Comparison of ENCODE assay signal across 22 mouse cellular contexts in genomic region chr7:145314785-145315411, GRCm38 (mm10). TPM values are rescaled to one million over a fixed set of nuclear protein-coding genes. Genes with fewer than 3 reads are reported as not detected.
DNase-seq lines count a peak whose midpoint lies in the region; TF ChIP-seq lines count a peak whose summit lies in the region.
"Had no signal": no experiment of that assay in that cellular context is flagged by ENCODE, and none has a peak within 500 bp of the region (broad histone marks: within the 10 kb centered on the region; RNA-seq: fewer than 3 reads in every experiment).

TSS of gene Mrgprd (plus strand) at chr7:145314835.

- peaks cover 31% of the 10 kb centered on the region for H3K4me1 ChIP-seq in cerebellum, adult 2 months (ENCODE audit: control insufficient read depth, insufficient read depth, low read length)
- H3K4me1 ChIP-seq: embryonic facial prominence, embryonic 10.5 days; embryonic facial prominence, embryonic 12.5 days; forebrain, embryonic 13.5 days; forebrain, embryonic 15.5 days had no signal

- TF ChIP-seq CTCF in cerebellum, adult 2 months (IDR thresholded peaks at IDR 0.05; ENCODE audit: borderline replicate concordance, insufficient read depth, low read depth, low read length) = no peak

- no peak for TF ChIP-seq POLR2A in cerebellum, adult 2 months (IDR thresholded peaks at IDR 0.05; ENCODE audit: borderline replicate concordance, insufficient read depth, low read length)

- H3K27ac ChIP-seq in cerebellum, adult 2 months (ENCODE audit: insufficient read depth, low read length) = peak within 1 kb of the TSS; percentile 41
- H3K27ac ChIP-seq: embryonic facial prominence, embryonic 10.5 days; embryonic facial prominence, embryonic 12.5 days; forebrain, embryonic 13.5 days; forebrain, embryonic 15.5 days had no signal

- DNase-seq in cerebellum, adult 2 months = peak in 1 of 2 experiments; percentile 61
- DNase-seq in cerebellum, postnatal 36 days = no peak
- peak; percentile 37 to 48 for DNase-seq in cerebellum, postnatal 10 days
- no peak for DNase-seq in cerebellum, adult 8-10 months
- DNase-seq in heart, adult 11 months = peak; percentile 75
- no peak for DNase-seq in heart, postnatal 10 days
- DNase-seq in gastrocnemius, postnatal 25 days = no peak
- DNase-seq: adrenal gland, adult 2 months; adrenal gland, postnatal 10 days; adrenal gland, postnatal 25 days; forebrain, postnatal 0 days had no signal

- WGBS in cerebellum, adult 2 months = 63% methylated on average over 6 of the region's 6 CpGs

- intact Hi-C loops in heart, postnatal 10 days (cut with DNase I) = no loop called here

- H3K27me3 ChIP-seq in cerebellum, adult 2 months (ENCODE audit: control insufficient read depth, insufficient read depth, low read length) = no peaks in the 10 kb centered on the region
- H3K27me3 ChIP-seq: embryonic facial prominence, embryonic 12.5 days; forebrain, embryonic 13.5 days; forebrain, embryonic 15.5 days had no signal

- no peak within 1 kb of the TSS for H3K4me3 ChIP-seq in cerebellum, adult 2 months (replicated peaks; ENCODE audit: insufficient read depth, low read depth, low read length)
- H3K4me3 ChIP-seq: embryonic facial prominence, embryonic 10.5 days; embryonic facial prominence, embryonic 12.5 days; forebrain, embryonic 13.5 days; forebrain, embryonic 15.5 days had no signal

RNA-seq across cellular contexts. Expression of gene Mrgprd, which starts in this region (rescaled TPM):
- polyA plus RNA-seq in cerebellum, adult 2 months (2012; rRNA removed) = not detected in 2 replicates
- total RNA-seq in heart, postnatal 10 days (2021) = not detected
- total RNA-seq in gastrocnemius, postnatal 25 days (2021) = not detected
- total RNA-seq: adrenal gland, adult 2 months; adrenal gland, postnatal 10 days; adrenal gland, postnatal 25 days; adrenal gland, postnatal 4 days; forebrain, postnatal 0 days; gastrocnemius, adult 18-20 months; MEL had no signal
- polyA plus RNA-seq: adrenal gland, adult 2 months; C2C12; cortical plate, adult 2 months; embryonic facial prominence, embryonic 10.5 days; embryonic facial prominence, embryonic 12.5 days; embryonic facial prominence, embryonic 14.5 days; forebrain, embryonic 11.5 days; forebrain, embryonic 13.5 days; forebrain, embryonic 15.5 days; forebrain, postnatal 0 days had no signal

Comparison
In these comparisons a context has a peak if more than half of its experiments do, and no peak if none do; other contexts are left out.
1. DNase-seq: peak in cerebellum, postnatal 10 days (2 of 2) and heart, adult 11 months (single experiment); none in cerebellum, postnatal 36 days (0 of 2), cerebellum, adult 8-10 months (single experiment), heart, postnatal 10 days (0 of 2) and gastrocnemius, postnatal 25 days (single experiment).